Mouse (Mus musculus): Measurements from ENCODE around the gene Fscn1. TPM values are rescaled to one million over a fixed set of nuclear protein-coding genes. Genes with fewer than 3 reads are reported as not detected.

Gene Fscn1
- polyA plus RNA-seq, 1 experiment from 2014 or later = 541 TPM

DNA sequence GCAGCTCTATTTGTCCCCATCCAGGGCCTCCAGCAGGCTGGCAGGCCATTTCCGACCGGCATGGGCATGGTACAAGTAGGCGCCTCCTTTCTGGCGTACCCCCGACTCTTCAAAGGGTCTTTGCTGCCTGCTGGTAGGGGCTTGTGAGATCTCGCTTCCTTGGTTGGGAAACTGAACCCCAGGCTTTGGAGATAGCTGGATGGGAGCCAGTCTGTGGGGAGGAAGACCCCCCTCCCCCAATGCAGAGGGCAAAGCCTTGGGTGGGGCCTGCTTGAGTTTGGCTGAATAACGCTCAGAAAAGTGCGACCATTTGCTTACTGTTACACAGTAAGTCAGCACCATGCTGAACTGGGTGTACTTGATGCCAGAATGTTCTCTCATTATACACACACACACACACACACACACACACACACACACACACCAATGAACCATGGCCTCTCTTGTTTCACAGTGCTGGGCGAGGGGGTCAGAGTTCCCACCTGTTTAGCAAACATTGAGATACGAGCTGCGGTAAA is 2.4 kb downstream of the Fscn1 start:
- Histone ChIP-seq H3K4me1 (replicated peaks; ENCODE audit: control insufficient read depth, insufficient read depth, low read length) (peaks cover 45% of the 10 kb centered on the region), H3K4me3 (replicated peaks; ENCODE audit: low read length) (peak overlapping the region; percentile 98), H3K27ac (ENCODE audit: low read length) (peak overlapping the region; percentile 98), H3K9me3 (ENCODE audit: control insufficient read depth, low read length) (no peaks in the 10 kb centered on the region), H3K4me2 (ENCODE audit: low read length) (peak overlapping the region; percentile 83), H3K9ac (replicated peaks; ENCODE audit: low read depth, low read length) (peak overlapping the region; percentile 99), H3K36me3 (ENCODE audit: control insufficient read depth, insufficient read depth) (peaks cover 3% of the 10 kb centered on the region; the same call in 1 of the 2 replicates), H3K27me3 (replicated peaks; ENCODE audit: control insufficient read depth, insufficient read depth, low read length) (no peaks in the 10 kb centered on the region)
- peak; percentile 1; the same call in 1 of the 2 replicates for ATAC-seq
- under 1% methylated on average over 11 of the region's 11 CpGs for WGBS

DNA sequence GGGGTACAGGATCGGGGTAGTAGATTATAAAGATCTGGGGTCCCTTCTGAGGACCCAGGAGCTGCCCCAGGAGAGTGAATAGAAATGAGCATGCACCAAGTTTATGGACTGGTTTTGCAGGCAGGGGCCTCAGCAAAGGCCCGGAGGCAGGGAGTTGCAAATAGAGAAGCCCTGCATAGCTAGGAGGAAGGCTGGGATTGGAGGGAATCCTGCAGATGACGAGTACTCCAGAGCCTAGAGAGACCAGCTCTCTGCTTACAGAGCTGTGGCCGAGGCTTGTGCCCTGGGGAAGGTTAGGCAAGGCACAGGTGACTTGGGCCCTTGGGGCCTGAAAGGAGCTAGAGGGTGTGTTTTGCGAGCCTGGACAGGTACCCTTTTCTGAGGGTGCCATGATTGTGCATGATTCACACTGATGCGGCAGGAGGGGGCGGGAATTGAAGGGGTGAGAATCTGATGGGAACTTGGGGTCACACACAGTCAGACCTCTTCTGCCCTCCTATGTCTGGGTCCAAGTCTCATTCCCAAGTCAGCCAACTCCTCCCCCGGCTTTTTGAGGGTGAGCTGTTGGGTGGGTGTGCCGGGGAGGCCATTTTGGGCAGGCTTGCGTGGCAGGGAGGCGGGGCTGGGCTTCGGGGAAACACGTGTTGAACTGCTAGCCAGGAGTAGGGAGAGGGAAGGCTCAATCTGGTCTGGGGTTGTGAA is 3.0 kb downstream of the Fscn1 start:
- Histone ChIP-seq H3K9ac (replicated peaks; ENCODE audit: low read depth, low read length) (peak overlapping the region; percentile 99), H3K27ac (ENCODE audit: low read length) (peak overlapping the region; percentile 98), H3K36me3 (ENCODE audit: control insufficient read depth, insufficient read depth) (peaks cover 3% of the 10 kb centered on the region; the same call in 1 of the 2 replicates), H3K27me3 (replicated peaks; ENCODE audit: control insufficient read depth, insufficient read depth, low read length) (no peaks in the 10 kb centered on the region), H3K4me1 (replicated peaks; ENCODE audit: control insufficient read depth, insufficient read depth, low read length) (peaks cover 50% of the 10 kb centered on the region), H3K4me2 (ENCODE audit: low read length) (peak overlapping the region; percentile 83), H3K9me3 (ENCODE audit: control insufficient read depth, low read length) (no peaks in the 10 kb centered on the region), H3K4me3 (replicated peaks; ENCODE audit: low read length) (peak overlapping the region; percentile 98)
- WGBS = 5% methylated on average over 13 of the region's 13 CpGs
- no peak for ATAC-seq

DNA sequence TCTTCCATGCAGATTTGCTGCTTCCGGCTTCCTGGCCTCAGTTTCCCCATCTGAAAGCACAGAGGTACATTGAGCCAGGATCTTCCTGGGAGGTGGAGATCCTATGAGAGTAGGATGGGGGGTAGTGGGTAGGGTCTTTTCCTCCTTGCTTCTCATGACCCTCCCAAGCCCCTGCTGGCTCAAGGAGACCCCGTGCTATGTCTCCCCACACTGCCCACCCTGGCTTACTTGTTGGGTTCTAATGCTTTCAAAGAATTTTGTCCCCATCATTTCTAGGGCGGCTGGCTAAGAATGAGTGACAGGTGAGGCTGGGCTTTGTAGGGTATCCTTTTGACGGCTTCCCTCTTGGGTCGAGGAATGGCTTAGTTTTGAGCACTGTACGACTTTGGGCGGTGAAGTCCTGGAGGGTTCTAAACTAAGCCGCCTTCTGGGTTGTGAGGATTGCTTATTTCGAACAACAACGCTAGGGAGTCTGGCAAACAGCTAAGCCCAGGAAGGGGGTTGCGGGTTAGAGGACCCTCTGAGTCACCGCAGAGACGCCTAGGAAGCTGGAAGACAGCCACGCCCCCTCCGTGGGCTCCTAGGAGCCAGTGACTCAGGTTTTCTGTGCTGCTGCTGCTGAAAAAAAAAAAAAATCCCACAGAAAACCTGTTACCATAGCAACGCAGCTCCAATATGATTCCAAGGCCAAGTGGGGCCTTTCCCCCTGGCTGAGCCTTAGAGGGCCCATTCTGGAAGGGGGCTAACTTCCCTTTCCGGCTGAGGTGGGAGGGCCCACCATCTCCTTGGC is 3.8 kb downstream of the Fscn1 start:
- peaks cover 53% of the 10 kb centered on the region for H3K4me1 ChIP-seq (replicated peaks; ENCODE audit: control insufficient read depth, insufficient read depth, low read length)
- 12% methylated on average over 17 of the region's 17 CpGs for WGBS
- ATAC-seq = no peak

DNA sequence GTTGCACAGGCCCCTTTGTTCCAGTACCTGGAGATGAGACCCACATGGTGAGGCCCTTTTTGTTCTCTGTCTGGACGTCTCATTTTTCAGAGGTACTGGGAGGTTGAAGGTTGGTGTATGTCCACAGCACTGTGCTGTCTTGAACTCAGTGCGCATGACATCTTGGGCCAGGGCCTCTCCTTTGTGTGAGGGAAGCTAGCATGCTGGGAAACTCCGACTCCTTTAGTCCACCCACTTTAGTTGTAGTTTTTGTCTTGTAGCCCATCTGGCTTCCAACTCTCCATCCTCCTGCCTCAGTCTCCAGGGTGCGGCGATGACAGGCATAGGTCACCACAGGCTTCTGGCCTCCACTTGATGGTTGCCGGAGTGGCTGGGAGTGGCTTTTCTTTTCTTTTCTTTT is 4.5 kb downstream of the Fscn1 start:
- H3K4me3 ChIP-seq (replicated peaks; ENCODE audit: low read length) = peak overlapping the region; percentile 98

More for the DNA sequence above, 3.8 kb downstream of the Fscn1 start:
- peak overlapping the region; percentile 83 for H3K4me2 ChIP-seq (ENCODE audit: low read length)
- no peaks in the 10 kb centered on the region for H3K27me3 ChIP-seq (replicated peaks; ENCODE audit: control insufficient read depth, insufficient read depth, low read length)
- no peaks in the 10 kb centered on the region for H3K9me3 ChIP-seq (ENCODE audit: control insufficient read depth, low read length)
- peak overlapping the region; percentile 99 for H3K9ac ChIP-seq (replicated peaks; ENCODE audit: low read depth, low read length)
- peaks cover 3% of the 10 kb centered on the region; the same call in 1 of the 2 replicates for H3K36me3 ChIP-seq (ENCODE audit: control insufficient read depth, insufficient read depth)
- H3K27ac ChIP-seq (ENCODE audit: low read length) = peak overlapping the region; percentile 98
- peak overlapping the region; percentile 98 for H3K4me3 ChIP-seq (replicated peaks; ENCODE audit: low read length)

DNA sequence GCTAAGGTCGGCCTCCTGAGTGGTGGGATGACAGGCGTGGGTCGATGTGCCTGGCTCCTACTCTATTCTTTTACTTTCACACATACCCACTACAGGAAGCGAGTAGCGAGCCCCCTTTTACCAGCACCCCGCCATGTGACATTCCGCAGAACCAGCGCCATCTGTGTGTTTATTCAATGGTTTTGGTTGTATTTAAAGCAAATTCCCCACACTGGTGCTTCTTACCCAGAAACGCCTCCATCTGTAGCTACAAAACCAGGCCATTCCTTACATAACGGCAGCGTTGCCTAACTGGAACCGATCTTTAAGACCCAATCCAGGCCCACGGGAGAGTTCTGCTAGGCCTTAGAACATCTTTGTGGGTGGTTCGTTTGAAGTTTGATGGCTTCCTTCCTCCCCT is 8.3 kb downstream of the Fscn1 start:
- no peaks in the 10 kb centered on the region for H3K27me3 ChIP-seq (replicated peaks; ENCODE audit: control insufficient read depth, insufficient read depth, low read length)
- no peak for ATAC-seq
- H3K36me3 ChIP-seq (ENCODE audit: control insufficient read depth, insufficient read depth) = peaks cover 36% of the 10 kb centered on the region
- H3K4me1 ChIP-seq (replicated peaks; ENCODE audit: control insufficient read depth, insufficient read depth, low read length) = peaks cover 45% of the 10 kb centered on the region
- H3K27ac ChIP-seq (ENCODE audit: low read length) = peak overlapping the region; percentile 41
- H3K4me2 ChIP-seq (ENCODE audit: low read length) = no peak overlapping the region
- no peak overlapping the region for H3K9ac ChIP-seq (replicated peaks; ENCODE audit: low read depth, low read length)
- WGBS = 64% methylated on average over 14 of the region's 14 CpGs
- H3K4me3 ChIP-seq (replicated peaks; ENCODE audit: low read length) = no peak overlapping the region
- H3K9me3 ChIP-seq (ENCODE audit: control insufficient read depth, low read length) = no peaks in the 10 kb centered on the region

More for the DNA sequence above, 4.5 kb downstream of the Fscn1 start:
- H3K27ac ChIP-seq (ENCODE audit: low read length) = peak overlapping the region; percentile 33; the same call in 1 of the 2 replicates
- H3K9me3 ChIP-seq (ENCODE audit: control insufficient read depth, low read length) = no peaks in the 10 kb centered on the region
- peaks cover 6% of the 10 kb centered on the region for H3K36me3 ChIP-seq (ENCODE audit: control insufficient read depth, insufficient read depth)
- peaks cover 52% of the 10 kb centered on the region for H3K4me1 ChIP-seq (replicated peaks; ENCODE audit: control insufficient read depth, insufficient read depth, low read length)
- H3K9ac ChIP-seq (replicated peaks; ENCODE audit: low read depth, low read length) = peak overlapping the region; percentile 99
- 51% methylated on average over 6 of the region's 6 CpGs for WGBS
- ATAC-seq = no peak
- H3K4me2 ChIP-seq (ENCODE audit: low read length) = peak overlapping the region; percentile 83
- H3K27me3 ChIP-seq (replicated peaks; ENCODE audit: control insufficient read depth, insufficient read depth, low read length) = no peaks in the 10 kb centered on the region

DNA sequence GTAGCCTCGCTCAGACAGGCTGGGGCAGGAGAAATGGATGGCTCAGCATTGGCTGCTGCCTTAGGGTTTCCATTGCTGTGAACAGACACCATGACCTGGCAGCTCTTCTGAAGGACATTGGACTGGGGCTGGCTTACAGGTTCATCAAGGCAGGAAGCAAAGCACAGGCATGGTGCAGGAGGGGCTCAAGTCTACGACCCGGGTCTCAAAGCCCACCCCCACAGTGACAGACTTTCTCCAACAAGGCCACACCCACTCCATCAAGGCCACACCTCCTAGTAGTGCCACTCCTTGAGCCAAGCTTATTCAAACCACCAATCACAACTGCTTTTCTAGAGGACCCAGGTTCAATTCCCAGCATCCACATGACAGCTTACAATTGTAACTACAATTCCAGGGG is 13.8 kb downstream of the Fscn1 start:
- Histone ChIP-seq H3K4me3 (replicated peaks; ENCODE audit: low read length) (no peak overlapping the region), H3K36me3 (ENCODE audit: control insufficient read depth, insufficient read depth) (peaks cover 33% of the 10 kb centered on the region), H3K27me3 (replicated peaks; ENCODE audit: control insufficient read depth, insufficient read depth, low read length) (no peaks in the 10 kb centered on the region), H3K4me2 (ENCODE audit: low read length) (no peak overlapping the region), H3K9ac (replicated peaks; ENCODE audit: low read depth, low read length) (no peak overlapping the region), H3K27ac (ENCODE audit: low read length) (no peak overlapping the region; the same call in 1 of the 2 replicates), H3K4me1 (replicated peaks; ENCODE audit: control insufficient read depth, insufficient read depth, low read length) (peaks cover 16% of the 10 kb centered on the region), H3K9me3 (ENCODE audit: control insufficient read depth, low read length) (no peaks in the 10 kb centered on the region)
- 60% methylated on average over 3 of the region's 3 CpGs for WGBS
- ATAC-seq = no peak

DNA sequence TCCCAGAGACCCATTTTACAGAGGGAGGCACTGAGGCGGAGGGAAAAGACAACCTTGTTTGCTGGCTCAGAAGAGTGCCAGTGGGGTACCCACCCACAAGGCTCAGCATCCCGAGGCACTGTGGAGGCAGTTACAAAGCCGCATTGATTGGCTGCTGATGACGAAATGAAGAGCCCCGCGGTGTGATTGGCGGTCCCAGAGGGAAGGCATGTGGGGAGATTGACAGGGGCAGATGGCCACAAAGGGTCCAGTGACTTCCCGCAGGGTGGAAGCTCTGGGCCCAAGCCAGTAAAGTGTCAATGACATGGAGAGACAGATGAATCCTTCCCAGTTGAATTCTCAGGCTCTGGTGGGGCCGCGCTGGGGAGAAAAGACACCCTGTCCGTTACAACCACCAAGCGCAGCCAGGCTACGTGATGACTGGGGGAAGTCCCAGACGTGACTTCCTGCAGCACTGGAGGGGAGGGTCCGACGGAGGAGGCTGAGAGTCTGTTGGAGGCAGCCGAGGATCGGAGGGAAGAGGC is 14.5 kb downstream of the Fscn1 start:
- Histone ChIP-seq H3K27me3 (replicated peaks; ENCODE audit: control insufficient read depth, insufficient read depth, low read length) (no peaks in the 10 kb centered on the region), H3K4me3 (replicated peaks; ENCODE audit: low read length) (peak overlapping the region; percentile 3), H3K9ac (replicated peaks; ENCODE audit: low read depth, low read length) (peak overlapping the region; percentile 5), H3K27ac (ENCODE audit: low read length) (peak overlapping the region; percentile 58), H3K4me2 (ENCODE audit: low read length) (peak overlapping the region; percentile 12), H3K36me3 (ENCODE audit: control insufficient read depth, insufficient read depth) (peaks cover 30% of the 10 kb centered on the region), H3K9me3 (ENCODE audit: control insufficient read depth, low read length) (no peaks in the 10 kb centered on the region), H3K4me1 (replicated peaks; ENCODE audit: control insufficient read depth, insufficient read depth, low read length) (peaks cover 16% of the 10 kb centered on the region)
- 4% methylated on average over 18 of the region's 18 CpGs for WGBS
- peak; percentile 92 for ATAC-seq

DNA sequence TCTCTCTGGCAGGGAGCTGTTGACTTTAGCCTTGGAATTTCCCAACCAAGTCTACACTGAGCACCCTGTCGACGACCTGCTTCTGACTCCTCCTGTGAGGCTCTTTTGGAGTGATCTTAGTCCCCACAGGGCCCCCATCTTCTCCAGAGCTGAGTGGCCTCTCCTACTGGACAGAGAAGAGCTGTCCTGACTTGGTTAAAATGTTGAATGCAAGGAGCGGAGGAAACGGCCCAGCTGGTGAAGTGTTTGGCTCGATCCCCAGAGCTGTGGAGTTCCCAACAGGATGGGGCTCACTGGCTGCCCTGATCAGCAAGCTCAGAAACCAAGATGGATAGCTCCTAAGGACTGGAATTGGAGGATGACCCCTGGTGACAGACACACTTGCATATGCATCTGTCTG is 16.4 kb downstream of the Fscn1 start:
- WGBS = 46% methylated on average over 5 of the region's 5 CpGs
- H3K27me3 ChIP-seq (replicated peaks; ENCODE audit: control insufficient read depth, insufficient read depth, low read length) = no peaks in the 10 kb centered on the region
- ATAC-seq = no peak
- no peak overlapping the region for H3K4me3 ChIP-seq (replicated peaks; ENCODE audit: low read length)
- H3K9ac ChIP-seq (replicated peaks; ENCODE audit: low read depth, low read length) = no peak overlapping the region
- H3K4me2 ChIP-seq (ENCODE audit: low read length) = no peak overlapping the region
- H3K9me3 ChIP-seq (ENCODE audit: control insufficient read depth, low read length) = no peaks in the 10 kb centered on the region
- H3K36me3 ChIP-seq (ENCODE audit: control insufficient read depth, insufficient read depth) = peaks cover 12% of the 10 kb centered on the region
- H3K27ac ChIP-seq (ENCODE audit: low read length) = no peak overlapping the region
- peaks cover 16% of the 10 kb centered on the region for H3K4me1 ChIP-seq (replicated peaks; ENCODE audit: control insufficient read depth, insufficient read depth, low read length)

Data from forebrain, embryonic 16.5 days (tissue).